Mouse (Mus musculus) right cerebral cortex, adult 2 months (tissue): ENCODE results near the gene Nprl2.

Experiments used
- DNase-seq, 2 experiments: peaks; one replicate each; pipeline ENCODE4 v3.0.0; 2021 to 2022; ENCODE audit warnings: low spot score in 2 of 2

Gene Nprl2

DNA sequence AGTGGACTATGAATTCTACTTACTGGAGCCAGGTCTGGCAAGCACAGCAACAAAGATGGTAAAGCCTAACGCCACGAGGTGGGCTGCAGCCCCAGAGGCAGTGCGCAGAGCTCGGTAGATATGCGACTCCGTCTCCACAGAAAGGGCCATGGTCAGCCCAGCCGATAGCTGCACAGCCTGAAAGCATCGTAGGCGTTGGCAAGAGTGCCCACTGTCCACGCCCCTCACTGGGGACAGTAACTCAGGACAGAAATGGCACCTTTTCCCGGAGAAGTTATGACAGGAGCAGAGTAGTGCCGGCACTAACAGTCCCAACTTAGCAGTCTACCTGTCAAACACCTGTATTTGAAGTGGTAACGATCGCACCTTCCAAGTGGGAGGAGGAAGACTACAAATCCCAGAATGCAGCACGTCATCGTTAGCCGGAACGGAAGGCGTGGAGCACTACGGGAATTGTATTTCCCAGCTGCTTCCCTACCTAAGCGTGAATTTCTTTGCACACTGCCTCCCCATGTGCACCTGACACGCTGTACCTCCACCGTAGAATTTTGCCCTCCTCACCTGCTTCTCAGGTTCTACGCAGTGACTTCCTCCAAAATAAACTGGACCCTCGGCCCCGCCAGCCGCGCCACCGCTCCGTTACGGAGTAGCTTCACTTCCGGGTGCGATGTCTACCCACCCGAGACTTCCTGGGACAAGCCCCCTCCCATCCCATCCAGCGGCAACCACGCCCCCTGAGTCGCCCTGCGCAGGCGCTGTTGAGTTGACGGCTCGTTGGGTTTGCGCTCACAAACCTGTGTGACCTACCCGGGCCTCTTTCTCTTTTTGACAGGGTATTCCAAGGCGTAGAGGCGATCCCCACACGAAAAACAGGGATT, at the start of gene Nprl2, which contains the start of gene Cyb561d2:
Gene Nprl2, plus strand, starts transcription at position 753 of the 878 bp plus-strand sequence.
Gene Cyb561d2, minus strand, starts transcription at position 720 of the 878 bp plus-strand sequence.
- peak; percentile 95 for DNase-seq

DNA sequence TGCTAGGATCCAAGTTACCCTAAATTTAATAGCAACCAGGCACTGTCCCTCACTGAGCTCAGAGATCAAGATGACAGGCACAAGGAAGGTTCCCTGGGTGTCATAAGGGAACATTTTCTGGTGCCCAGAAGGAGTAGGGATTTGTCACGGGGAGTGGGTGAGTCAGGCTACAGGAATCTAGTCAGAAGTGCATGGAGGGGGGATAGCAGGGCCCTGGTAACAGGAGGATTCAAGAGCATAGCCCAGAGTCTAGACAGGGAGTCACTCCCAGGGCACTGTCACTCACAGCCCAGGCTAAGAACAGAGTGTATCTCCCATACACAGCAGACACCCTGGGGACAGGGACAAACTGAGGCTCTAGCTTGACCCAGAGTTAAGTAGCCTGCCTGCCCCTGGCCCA, 48.5 kb upstream of the Nprl2 start:
- DNase-seq: no peak

DNA sequence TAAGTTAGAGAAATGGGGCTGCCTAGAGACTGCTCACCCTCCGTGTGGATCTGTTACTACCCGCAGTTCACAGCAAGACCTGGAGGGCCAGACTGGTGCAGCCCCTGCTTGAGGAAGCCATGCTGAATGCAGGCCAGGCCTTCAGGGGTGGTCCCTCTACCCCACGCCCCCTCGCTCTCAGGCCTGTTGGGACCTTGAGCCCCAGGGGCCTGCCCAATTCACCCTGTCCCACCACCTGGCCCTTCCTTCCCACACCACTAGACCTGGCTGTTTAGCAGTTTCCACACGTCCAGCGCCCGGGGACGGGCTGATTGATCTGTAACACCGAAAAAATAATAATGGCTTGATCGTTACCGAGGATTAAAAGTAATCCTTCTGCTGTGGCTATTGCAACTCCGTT, 47.8 kb upstream of the Nprl2 start:
- DNase-seq: no peak

DNA sequence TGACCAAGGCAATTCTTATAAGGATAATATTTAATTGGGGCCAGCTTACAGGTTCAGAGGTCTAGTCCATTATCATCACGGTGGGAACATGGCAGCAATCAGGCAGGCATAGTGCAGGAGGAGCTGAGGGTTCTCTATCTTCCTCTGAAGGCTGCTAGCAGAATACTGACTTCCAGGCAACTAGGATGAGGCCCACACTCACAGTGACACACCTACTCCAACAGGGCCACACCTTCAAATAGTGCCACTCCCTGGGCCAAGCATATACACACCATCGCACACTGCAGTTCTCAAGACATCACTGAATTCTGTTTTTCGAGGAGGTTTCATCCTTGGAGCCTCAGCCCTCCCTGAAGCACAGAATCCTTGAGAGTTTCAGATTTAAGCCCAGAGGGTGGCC, 45.7 kb upstream of the Nprl2 start:
- DNase-seq: no peak

DNA sequence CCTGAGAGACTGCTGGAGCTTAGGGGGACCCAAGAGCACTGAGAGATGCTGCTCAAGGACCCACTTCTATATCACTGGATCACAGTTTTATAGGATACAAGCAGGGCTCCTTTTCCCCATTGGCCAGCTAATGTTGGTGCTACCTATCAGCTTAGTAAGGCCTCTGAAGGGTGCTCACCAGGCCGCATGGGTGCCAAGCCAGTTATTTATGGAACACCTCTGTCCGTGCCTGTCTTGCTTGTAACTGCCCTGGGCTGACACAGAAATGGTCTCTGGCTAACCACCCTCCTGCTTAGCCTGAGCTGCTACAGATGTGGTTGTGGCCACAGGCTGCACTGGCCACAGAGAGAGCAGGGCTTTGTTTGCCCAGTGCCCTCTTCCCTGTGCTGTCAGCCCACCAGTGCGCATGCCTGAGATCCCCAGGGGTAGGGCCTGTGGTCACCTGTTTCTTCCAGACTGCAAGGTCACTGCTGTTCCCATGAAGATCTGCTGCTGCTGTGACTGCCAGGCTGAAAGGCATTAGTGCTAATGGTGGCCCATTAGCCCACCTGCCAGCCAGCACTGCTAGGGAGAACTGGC, 41.2 kb upstream of the Nprl2 start:
- DNase-seq: no peak

DNA sequence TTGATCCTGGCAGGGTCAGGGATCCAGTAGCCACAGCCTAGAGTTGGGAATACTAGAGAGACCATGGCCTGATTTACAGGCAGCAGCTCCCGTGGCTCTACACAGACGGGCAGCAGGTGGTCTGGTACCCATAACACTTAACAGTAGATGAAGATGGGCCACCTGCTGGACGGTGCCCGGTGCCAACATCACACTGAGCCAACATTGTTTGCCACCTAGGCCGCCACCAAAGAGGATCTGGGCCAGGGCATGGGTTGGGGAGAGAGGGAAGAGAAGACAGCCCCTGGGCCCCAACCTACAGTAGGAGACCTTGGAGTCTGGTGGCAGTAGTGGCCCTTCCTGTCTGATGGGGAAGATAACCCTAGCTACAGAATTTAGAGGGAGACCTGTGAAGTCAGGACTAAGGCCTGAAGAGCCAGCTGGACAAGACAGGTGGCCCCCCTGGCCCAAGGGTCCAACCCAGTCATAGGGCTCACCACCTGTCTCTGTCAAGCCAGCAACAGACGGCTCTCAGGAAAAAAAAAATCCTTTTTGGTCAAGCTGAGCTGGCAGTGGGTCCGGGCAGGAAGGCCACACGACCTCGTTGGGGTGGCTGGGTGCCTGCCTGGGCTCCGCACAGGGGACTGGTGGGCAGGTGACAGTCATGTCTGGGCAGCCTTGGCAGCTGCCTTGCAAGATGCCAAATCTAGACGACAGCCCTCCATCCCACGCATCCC, 39.7 kb upstream of the Nprl2 start:
- no peak for DNase-seq

DNA sequence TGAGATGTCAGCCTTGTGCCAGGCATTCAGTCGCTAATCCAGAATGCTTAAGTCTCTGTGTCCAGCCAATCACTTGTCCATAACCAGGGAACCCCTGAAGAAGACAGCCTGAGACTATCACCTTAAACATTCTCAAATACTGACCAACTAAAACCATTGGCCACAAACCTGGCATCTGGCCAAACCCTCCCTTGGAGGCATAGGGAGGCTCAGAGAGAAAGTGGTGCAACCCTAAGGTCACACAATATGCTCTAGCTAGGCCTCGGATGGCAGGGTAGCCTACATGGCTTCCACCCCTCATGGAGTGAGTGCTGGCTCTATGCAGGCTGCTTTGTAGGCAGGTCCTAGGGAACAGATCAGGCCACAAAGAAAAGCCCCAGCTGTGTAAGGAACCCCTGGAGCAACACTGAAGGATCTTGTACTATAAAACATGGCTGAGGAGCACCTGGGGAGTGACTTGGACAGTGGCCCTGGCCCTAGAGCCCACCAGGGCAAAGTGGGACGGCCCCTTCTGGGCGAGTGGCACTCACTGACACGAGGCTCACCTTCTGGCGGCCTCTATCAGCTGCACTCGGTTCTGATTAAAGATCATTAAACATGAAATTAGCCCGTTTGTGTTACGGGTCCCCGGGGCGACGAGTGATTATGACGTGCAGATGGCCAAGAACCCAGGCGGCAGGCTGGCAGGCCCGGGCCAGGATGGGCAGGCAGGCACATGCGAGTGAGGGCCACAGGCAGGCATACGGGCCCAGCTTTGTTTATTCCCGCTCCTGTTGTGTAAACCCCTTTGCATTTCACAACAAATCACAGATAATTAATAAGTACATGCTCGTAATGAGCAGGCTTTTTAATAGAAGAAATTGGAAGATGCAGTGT, 37.1 kb upstream of the Nprl2 start:
- DNase-seq: no peak

DNA sequence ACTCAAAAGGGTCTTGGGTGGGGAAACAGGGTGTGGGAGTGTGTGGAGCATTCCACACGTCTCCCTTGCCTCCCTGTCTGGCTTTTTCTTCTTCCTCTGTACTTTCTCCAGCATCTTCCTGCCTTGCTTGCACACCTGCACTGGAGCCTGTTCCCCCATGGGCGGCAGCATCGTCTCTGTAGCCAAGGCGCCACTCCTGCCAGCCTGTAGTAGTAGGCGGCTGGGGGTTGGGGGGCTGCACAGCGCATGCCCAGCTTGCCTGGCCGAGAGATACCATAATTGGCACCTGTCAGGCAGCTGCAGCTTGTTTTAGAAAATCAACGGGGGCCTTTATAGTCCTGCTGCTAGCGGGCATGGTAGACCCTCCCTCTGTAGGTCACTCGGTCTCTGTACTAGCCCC, 33.8 kb upstream of the Nprl2 start:
- peak; percentile 69 to 72 for DNase-seq

DNA sequence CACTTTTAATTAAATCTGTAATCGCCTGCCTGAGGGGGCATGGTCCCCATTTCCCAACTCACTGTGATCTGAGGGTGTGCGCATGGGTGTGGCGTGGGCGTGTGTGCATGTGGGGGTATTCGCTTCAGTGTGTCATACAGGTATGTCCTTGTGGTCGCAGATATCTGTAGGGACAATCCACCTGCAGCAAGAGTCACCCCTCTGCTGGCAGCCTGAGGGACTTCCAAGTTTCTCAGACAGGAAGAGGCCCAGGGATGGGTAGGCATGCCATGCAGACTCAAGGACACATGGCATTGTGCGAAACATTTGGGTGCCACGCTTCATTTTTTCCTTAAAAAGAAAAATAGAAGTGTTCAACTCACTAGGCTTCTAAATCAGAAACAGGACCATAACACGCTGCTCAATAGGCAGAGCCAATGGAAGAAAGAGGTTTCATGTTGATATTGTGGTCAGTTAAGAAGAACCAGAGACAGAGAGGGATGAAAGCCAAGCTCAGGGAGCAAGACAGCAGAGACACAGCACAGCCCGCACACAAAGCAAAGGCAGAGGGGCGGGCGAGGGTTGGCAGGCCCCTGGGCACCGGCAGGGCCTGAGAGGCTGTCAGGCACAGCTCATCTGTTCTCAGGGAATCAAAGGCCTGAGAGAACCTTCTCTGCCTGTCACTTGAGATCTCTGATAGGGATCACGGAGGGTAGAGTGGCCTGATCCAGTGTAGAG, 31.5 kb upstream of the Nprl2 start:
- no peak for DNase-seq

DNA sequence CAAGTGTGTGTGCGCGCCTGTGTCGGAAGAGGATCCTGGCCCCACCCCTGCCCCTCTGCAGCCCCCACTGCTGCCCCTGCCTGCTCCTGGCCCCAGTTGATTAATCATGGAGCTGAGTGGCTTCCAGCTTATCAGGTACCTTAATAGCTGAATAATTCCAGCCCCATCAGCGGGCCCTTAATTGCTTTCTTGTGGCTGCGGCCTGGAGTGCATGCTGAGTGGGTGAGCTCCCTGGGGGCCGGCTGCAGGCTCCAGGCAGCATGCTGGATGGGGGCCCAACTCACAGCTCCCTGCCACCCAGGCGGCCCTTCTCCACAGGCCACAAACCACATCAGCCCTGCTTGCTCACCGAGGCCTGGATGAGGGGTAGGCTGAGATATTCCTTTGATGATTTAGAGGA, 30.6 kb upstream of the Nprl2 start:
- DNase-seq: no peak

DNA sequence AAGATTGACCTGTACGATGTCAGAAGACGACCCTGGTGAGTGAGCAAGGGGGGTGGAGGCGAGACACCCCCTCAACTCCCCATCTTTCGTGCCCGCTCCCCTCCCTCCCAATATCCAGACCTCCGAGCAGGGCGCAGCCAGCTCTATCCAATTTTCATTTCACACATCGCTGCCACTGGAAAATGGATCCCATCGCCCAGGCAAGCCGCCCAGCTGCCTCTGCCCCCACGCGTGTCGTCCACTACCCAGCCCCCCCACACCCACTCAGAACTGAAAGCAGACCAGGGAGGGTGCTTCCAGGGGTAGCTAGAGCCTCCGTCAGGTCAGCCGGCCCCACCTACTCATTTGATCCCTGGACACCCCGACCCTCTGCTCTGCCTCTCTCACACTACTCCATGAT, 29.7 kb upstream of the Nprl2 start:
- no peak for DNase-seq

DNA sequence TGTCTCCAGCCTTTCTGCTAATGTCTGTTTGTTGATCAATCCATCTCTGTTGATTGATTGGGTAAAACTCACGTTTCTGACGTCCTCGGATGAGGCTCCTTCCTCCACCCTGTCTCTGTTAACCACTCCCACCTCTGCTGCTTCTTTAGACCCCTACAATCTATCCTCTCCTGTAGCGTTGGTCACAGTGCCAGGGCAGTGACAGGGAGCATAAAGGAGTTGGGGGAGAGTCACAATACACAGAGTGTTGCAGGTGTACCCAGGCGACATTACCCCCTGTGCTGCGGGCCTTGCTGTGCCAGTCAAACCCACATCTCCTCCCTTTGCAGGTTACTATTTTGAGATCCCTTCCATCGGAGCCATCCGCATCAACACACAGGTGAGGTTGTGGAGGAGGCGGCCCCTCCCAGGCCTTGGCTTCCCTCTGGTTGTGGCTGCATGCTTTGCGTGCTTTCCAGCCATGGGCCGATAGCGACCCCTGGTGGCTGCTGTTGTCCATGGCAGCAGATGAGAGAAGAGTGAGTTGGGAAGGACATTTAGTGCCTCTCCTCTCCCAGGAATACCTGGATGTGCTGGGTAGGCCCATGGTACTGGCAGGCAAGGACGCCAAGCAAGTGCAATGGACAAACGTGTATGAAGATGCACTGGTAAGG, 27.6 kb upstream of the Nprl2 start:
- peak; percentile 88 to 94 for DNase-seq

DNA sequence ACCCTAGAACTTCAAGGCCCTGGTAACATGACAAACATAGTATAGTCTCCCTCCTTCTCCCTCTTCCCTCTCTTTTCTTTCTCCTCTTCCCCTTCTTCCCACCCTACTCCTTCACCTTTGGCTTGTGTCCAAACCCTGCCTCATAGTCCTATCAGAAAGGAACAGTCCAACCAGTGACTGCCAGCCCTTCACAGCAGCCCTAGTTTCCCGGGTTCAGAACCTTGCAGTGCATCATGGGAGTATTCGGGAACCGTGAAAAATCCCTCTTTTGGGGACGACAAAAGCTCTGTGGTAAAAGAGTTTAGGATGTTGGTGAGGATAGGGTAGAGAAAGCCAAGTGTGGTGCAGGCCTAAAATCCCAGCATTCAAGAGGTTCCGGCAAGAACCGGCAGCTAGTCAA, 21.7 kb upstream of the Nprl2 start:
- DNase-seq: no peak

DNA sequence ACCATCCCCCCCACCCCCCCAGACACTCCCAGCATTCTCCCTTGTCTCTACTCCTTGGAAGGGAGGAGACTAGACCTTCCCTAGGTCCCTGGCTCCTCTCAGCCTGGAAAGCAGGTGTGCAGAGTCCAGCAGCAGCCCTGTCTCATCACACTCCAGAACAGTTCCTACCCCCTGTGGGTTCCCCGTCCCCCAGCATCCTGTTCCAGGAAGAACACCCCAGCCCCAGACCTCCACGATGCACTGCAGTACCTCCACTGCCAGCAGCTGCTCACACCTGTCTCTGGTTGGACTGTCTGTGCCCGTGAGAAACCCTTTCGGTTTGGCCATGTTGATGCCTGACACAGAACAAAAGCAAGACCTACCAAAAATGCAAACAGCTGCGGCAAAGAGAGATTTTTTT, 20.8 kb upstream of the Nprl2 start:
- DNase-seq: no peak

DNA sequence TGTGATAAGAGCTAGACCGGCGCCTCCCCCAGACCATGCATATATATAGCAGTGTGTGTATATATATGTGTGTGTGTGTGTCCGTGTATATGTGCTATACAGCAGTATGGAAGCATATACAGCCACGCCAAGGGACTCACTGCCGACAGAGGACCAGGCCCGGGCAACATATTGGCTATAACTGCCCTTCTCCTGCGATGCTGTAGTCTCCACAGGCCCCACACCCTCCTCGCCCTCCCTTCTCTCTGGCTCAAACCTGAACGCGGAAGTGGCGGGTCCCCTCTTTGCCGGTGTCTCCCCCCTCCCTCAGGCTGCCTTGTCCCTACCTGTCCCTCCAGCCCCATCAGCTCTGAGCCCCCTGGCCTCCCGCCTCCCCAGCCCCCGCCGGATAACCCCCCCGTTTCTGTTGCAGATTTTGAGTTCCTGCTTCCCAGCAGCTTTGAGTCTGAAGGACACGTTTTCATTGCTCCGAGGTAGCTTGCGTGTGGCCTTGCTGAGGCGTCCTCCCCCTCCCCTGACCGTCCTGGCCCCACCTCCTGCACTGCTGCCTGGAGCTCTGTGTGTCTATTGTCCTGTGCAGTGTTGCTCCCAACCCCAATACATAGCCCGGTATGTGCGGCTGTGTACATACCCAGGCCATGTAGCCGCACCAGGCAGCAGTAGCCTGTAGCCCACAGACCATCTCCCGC, 20.2 kb upstream of the Nprl2 start:
- DNase-seq: no peak

DNA sequence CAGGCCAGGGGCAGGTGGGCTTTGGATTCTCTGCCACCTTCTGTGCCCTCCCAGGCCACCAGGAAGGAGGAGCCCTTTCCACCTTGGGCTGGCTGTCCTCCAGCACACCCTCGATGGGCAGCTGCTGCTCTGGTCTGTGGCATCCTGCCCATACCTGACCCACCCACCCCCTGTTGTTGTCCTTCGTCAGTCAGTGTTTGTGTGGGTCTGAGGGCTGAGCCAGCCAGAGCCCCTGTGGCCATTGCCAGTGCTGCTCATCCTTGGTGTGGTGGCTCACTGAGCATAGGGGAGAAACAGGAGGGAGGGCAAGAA, 19.7 kb upstream of the Nprl2 start:
- DNase-seq: no peak

DNA sequence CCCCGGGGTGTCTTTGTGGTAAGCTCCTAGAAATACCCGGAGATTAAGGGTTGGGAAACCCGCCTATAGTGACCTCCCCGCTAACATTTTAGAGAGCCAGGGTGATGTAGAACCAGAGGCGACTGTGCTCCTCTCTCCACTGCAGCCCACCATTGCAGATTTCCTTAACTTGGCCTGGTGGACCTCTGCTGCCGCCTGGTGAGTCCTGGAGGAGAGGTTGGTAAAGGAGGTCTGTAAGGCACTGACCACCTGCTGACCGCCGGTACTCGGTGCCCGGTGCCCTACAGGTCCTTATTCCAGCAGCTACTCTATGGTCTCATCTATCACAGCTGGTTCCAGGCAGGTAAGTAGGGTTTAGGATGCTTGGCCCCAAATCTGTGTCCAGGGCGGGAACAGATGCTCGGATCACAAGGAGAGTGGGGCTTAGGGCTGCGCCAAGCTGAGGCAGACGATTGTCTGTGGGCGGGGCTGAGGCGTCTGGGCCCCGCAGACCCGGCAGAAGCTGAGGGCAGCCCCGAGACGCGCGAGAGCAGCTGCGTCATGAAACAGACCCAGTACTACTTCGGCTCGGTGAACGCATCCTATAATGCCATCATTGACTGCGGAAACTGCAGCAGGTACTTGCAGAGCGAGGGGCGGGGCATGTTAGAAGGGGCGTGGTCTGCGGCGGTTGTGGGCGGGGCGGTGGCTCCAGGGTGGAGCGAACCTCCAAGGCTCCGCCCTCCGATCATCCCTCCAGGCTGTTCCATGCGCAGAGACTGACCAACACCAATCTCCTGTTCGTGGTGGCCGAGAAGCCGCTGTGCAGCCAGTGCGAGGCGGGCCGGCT, 15.6 kb upstream of the Nprl2 start:
- peak; percentile 74 to 77 for DNase-seq

DNA sequence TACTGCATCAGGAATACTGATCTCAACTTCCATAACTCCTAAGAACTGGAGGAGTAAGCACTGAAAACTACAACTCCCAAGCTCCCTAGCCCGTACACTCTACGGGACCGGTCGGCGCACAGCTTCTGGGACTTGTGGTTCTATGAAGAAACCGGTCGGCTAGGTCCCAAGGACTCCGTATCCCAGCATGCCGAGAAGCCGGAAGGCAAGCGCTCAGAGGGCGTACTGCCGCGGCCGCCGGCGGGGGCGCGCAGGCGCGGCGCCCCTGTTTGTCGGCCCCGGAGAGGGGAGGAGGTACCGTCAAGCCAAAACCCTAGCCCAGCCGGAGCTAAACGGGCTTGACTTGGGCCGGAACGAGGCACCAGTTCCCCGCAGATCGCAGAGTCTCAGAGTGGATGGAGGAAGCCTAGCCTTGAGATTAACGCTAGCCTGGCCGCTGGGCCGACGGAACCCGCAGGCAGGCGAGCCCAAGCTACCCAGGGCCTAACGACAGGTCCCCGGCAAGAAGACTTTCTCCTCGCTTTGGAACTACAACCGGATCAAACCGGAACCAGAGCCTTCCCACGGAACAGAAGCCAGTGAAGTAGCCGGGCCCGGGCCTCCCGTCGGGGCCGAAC, 8.1 kb upstream of the Nprl2 start, which contains the start of gene Tmem115:
Gene Tmem115, plus strand, starts transcription at position 155 of the 617 bp plus-strand sequence.
- DNase-seq: peak; percentile 92 to 94
